Mouse (Mus musculus) CD4-positive helper T cell, adult 2 months (primary cell): ENCODE results near the gene Hist1h4b.
"Not testable (repeated sequence)": the region's sequence is repeated elsewhere in the genome, so short reads cannot be mapped to it uniquely, and the experiment has no call there.

Experiments
- DNase-seq: peaks from one replicate; pipeline ENCODE4 v3.0.0-alpha.2; 2012; ENCODE audit warnings: low read depth, missing footprints, low spot score

The Hist1h4b gene

DNA sequence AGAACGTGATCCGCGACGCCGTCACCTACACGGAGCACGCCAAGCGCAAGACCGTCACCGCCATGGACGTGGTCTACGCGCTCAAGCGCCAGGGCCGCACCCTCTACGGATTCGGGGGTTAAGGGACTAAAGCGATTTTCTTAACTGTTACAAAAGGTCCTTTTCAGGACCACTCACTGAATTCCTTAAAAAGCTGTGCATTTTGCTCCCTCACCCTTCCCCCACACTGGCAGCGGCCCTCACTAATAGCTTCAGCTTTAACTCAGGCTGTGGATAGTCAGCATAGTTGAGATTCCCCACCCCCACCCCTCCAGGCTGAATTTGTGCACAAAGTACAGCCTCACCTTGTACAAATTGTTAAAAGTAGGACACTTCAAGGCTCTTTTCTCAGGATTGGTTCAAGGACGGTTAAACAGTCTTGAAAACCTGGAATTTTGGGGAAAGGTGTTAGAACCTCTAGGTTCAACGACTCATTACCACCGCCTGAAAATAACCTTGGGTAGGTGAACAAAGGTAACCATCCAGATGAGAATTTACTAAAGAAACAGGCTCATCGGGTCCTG lies 479 bp downstream of the Hist1h4b start:
- DNase-seq: peak; percentile 49

DNA sequence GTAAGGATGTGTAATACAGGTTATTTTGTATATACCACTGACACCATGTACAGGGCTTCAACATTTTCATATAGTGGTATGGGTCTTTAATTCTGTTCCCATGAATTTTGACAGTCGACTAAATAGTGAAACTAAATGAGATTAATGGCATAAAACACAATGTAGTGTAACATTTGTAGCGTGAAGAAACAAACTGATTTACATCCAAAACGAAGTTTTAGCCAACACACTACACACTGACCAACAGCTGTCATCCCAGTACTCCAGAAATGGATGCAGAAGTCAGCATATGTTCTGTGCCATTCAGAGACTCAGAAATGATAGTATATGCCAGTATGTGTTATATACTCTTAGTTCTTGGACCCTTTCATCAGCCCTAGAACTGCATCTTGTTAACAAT lies 1.1 kb downstream of the Hist1h4b start:
- no peak for DNase-seq

DNA sequence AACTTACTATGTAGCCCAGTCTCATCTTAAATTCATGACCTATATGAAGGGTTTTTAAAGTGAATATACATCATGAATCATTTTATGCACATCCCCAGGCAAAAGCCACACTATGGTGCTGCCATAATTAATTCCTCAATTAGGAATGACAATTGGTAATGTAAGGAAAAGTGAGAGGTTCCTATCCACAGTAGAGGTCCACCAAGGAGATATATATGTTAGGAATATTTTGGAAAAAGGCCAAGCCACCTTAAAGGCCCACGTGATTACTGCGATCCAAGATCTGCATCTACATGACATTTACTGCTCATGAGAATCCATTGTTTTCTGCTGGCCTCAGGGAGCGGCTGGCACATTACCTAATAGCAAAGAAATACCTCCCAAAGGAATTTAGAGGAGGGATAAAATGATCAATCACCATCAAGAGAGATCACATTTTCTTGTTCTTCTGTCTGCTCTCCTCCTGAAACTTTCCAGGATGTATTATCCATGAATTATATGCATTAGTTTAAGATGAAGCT lies 2.5 kb downstream of the Hist1h4b start:
- DNase-seq: no peak

DNA sequence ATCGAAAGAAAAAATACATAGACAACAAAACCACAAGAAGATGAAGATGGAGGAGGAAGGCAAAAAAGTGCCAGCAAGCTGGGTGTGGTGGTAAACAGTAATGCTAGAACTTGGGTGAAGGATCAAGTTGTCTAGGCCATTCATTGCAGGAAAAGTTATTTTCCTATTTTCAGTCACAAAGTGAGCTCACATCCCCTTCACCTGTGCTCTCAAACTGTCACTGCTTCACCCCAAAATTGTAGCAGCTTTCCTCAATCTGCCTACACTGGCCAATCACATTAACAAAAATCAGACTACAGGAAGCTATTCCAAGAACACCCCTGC lies 3.1 kb downstream of the Hist1h4b start:
- DNase-seq: peak; percentile 54

DNA sequence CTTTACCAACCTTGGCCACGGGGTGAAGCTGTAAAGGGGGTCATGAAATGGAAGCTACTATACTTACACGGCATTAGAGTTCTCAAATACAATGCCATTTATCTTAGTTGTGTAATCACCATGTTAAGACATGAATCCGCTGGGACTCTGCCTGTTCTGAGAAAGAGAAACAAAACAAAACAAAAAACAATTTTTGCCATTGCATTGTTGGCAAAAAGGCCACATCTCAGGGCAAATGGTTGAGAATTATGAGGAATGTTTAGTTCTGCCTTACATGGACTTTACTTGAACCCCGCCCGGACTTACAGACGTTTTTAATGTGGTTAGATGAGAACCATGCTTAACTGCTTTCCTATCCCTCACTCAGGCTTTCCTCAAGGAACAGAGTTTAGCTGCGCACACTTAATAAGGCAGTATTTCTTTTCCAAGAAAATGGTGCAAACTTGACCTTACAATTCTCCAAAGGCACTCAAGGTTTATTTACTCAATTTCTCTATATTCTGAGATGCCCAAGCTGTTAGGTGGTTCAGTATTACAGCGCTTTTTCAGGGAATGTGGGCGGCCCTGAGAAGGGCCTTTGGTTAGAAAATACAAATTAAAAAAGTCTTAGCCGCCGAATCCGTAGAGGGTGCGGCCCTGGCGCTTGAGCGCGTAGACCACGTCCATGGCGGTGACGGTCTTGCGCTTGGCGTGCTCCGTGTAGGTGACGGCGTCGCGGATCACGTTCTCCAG lies 3.6 kb downstream of the Hist1h4b start:
- DNase-seq: peak; percentile 41

DNA sequence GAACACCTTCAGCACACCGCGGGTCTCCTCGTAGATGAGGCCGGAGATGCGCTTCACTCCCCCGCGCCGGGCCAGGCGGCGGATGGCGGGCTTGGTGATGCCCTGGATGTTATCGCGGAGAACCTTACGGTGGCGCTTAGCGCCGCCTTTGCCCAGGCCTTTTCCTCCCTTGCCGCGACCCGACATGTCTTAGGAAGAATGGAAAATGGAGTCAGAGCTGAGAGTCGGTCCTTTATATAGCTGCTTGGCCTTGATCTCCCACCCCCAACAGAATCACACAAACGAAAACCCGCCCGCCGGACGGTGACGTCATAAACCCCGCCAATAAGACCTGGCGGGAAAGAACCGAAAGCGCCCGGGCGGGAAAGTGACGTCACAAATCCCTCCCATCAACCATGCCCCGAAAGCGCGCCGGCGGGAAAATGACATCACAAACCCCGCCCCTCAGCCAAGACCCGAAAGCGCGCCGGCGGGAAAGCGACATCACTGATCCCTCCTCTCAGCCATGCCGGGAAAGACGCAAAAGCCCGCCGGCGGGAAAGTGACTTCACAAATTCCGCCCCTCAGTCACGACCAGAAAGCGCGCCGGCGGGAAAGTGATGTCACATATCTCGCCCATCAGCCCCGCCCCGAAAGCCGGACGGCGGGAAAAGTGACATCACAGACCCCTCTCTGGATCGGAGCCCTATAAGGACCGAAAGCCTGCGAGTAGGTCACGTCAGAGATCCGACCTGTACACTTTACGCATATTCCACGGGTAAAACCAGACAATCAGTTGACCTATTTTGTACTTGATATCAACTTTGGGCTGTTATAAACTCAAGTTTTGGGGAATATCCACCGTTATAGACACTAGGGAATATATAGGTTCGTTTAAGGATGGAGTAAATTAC lies 4.4 kb downstream of the Hist1h4b start, which contains the start of gene Hist1h4a:
Gene Hist1h4a (minus strand): TSS at position 259 of the 893 bp plus-strand sequence.
- DNase-seq: peak; percentile 98

DNA sequence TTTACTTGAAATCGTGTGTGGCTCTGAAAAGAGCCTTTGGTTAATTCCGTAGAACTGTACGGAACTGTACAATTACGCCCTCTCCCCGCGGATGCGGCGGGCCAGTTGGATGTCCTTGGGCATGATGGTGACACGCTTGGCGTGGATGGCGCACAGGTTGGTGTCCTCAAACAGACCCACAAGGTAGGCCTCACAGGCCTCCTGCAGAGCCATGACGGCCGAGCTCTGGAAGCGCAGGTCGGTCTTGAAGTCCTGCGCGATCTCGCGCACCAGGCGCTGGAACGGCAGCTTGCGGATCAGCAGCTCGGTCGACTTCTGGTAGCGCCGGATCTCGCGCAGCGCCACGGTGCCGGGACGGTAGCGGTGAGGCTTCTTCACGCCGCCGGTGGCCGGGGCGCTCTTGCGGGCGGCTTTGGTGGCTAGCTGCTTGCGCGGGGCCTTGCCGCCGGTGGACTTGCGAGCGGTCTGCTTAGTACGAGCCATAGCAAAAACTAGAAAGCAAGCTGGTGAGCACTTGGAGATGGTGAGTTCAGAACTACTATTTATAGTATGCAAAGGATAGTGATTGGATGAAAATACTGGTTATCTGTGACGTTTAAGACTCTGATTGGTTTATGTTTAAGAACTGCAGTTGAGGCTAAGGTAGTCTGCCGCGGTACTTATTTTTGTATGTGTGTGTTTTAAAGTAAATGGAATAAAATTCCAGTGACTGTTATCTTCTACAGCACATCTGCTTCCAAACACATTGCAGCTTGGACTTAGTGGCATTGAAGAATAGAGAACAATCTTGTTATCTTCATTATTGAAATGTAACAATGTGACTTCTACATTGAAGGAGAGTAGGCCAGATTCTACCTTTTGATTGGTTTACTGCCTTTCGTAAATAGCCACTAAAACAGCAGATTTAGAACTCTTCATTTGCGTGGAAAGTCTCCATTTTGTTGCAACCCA lies 5.3 kb downstream of the Hist1h4b start, which contains the start of gene Hist1h3a:
Gene Hist1h3a (minus strand): TSS at position 516 of the 951 bp plus-strand sequence.
- peak; percentile 91 for DNase-seq

DNA sequence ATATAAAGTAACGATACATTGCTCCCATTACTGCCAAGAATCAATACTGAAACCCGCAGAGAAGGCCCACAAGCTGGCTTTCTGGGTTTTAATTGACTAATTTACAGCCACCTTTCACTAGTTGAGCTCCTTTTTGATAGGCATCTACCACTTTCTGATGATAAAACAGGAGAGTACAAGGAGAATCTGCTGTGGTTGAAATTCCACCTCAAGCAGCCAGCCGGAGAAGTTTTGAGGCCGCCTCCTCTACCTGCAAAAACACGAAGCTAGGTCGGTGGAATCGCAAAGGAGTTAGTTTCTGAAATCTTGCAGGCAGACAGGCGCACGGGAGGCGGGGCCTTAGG lies 6.4 kb downstream of the Hist1h4b start:
- no peak for DNase-seq

DNA sequence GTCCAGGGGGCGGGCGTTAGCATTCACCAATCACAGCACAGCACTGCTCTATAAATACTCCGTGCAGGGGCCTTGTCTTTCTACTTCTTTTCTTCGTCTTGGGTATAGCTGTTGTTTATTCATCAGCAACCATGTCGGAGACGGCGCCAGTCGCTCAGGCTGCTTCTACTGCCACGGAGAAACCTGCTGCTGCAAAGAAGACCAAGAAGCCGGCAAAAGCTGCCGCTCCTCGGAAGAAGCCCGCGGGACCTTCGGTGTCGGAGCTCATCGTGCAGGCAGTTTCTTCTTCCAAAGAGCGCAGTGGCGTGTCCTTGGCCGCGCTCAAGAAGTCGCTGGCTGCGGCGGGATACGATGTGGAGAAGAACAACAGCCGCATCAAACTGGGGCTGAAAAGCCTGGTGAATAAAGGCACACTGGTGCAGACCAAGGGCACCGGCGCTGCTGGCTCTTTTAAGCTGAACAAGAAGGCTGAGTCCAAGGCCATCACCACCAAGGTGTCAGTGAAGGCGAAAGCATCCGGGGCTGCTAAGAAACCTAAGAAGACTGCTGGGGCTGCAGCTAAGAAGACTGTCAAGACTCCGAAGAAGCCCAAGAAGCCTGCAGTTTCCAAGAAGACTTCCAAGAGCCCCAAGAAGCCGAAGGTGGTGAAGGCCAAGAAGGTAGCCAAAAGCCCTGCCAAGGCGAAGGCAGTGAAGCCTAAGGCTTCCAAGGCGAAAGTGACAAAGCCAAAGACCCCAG lies 6.9 kb downstream of the Hist1h4b start, which contains the start of gene Hist1h1a:
Gene Hist1h1a (plus strand): TSS at position 81 of the 738 bp plus-strand sequence.
- DNase-seq: peak; percentile 91

DNA sequence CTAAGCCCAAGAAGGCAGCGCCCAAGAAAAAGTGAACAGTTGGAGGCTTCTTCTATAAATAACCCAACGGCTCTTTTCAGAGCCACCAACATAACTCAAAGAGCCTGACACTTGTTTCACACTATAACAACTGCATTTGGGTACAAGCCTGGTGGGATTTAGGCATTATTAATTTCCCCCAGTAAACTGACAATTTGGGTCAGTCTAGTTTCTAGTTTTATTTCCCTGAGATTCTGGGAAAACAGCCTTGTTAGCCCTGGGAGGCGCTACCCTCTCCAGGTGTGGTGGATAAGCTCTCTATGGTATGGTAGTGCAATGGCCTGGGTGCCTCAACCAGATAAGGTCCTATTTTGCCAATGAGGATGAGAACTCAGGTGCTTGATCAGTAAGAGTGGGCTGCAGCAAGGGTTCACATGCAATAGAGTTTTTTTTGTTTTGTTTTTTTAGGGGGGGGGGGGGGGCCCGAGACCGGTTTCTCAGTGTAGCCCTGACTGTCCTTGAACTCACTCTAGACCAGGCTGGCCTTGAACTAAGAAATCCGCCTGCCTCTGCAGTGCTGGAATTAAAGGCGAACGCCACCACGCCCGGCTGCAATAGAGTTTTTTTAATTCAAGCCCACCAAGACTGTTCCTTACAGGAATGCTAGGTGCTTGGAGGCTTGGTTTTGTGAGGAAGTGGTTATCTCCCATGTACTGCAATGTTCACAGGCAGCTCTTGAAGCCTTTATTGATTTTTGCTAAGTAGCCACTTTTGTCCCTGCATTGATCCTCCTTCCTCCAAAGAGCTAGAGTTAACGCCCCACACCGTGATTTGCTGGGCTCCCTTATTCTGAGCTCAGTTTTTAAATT lies 7.7 kb downstream of the Hist1h4b start:
- DNase-seq: no peak

DNA sequence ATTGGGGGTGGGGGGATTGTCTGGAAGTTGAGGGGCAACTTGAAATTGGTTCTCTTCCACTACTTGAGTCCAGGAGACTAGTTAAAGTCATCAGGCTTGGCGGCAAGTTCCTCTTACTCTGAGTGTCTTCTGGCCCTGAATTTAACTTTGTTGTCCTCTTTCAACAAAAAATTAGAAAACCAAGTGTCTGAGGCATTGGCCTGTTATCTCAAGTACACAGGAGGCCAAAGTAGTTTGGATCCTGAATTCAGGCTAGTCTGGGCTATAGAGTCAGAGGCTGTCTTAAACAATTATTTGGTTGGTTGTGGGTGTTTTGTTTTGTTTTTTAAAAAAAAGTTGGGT lies 8.3 kb downstream of the Hist1h4b start:
- no peak for DNase-seq

DNA sequence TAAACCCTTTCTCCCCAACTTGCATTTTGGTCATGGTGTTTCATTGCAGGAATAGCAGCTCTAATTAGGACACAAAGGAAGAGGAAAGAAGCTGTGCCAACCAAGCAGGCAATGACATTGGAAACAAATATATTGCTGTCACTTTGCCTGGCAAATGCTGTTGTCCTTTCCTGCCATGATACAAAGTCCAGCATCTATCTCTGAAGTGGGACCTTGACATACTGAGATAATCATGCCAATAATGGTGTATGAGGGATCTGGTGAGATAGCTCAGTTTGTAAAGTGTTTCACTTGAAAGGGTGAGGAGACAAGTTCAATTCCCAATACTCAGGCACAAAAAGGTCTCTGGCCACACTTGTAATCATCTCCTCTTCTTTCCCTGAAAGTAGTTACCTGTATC lies 10.0 kb downstream of the Hist1h4b start:
- no peak for DNase-seq

DNA sequence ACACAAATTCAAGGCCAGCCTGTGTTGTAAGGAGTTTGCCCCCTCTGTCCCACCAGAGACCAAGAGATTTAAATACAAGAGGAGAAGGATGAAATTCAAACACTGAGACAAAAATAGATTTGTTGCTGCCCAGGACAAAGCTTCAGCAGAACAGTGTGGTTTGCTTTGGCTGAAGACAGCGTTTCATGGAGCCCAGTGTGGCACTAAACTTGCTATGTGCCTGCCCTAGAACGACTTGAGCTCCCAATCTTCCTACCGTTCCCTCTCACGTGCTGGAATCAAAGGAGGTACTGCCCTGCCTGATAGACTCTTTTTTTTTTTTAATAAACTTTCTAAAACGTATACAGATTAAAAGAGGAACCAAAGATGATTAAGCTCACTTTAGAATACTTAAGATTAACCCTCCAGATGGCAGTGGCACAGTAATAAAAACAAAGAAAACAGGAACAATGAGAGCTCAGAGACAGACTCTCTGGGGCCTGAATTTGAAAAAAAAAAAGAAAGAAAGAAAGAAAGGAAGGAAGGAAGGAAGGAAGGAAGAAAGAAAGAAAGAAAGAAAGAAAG lies 12.1 kb downstream of the Hist1h4b start:
- no peak for DNase-seq

DNA sequence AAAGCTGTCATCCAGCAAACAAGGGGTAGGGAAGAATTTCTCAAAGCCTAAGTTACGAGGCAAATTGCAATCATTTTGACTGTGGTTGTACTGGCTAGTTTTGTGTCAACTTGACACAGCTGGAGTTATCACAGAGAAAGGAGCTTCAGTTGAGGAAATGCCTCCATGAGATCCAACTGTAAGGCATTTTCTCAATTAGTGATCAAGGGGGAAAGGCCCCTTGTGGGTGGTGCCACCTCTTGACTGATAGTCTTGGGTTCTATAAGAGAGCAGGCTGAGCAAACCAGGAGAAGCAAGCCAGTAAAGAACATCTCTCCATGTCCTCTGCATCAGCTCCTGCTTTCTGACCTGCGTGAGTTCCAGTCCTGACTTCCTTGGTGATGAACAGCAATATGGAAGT lies 12.8 kb downstream of the Hist1h4b start, which contains the start of gene Trim38:
Gene Trim38 (plus strand): TSS at position 301 of the 400 bp plus-strand sequence.
- not testable (repeated sequence) for DNase-seq

DNA sequence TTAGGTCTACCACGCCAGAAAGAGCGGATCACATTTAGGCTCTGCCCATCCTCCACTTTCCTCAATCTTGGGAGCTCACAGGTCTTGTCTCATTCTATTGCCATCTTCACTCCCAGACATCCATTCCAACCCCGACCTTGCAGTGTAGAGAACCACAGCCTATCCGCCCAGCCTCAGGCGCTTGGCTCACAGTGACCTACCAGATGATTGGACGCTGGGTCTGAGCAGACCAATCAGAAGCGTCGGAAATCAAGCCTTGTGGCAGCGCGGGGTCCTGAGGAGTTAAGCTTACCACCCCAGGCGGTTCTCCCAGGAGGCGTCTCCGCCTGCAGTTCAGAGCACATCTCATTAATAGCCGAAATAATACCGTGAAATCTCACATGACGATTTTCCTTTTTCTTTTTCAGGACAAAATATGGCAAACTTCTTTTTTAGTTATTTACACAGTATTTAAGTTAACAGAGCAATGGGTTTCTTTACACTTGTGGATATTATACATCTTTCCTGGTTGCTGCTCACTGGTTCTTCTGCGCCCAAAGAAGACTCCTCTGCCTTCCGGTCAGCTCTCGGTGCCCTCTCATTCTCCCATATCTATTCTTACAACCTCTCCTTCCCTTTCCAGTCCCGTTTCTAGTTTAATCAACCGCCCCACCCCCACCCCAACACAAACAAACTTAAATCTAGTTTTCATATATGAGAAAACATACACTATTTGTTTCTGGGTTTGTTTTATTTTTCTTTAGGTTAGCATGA lies 15.9 kb downstream of the Hist1h4b start:
- DNase-seq: no peak

DNA sequence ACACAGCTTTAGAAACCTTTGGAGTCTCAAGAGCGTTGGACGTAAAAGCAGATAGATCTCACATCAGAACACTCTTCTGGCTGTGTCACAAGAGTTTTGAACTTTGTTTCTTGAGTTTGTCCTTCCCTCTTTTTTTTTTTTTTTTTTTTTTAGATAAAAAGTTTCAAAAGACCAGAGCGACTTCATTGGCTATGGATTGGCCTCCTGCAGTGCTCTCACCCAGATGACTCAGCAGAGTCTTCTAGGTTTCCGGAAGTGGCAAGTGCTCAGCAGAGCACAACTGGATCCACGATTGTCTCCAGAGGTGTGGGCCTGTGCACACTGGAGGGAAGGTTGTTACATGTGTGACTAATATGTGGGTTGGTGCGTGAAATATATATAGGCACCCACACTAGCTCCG lies 21.5 kb downstream of the Hist1h4b start:
- no peak for DNase-seq

DNA sequence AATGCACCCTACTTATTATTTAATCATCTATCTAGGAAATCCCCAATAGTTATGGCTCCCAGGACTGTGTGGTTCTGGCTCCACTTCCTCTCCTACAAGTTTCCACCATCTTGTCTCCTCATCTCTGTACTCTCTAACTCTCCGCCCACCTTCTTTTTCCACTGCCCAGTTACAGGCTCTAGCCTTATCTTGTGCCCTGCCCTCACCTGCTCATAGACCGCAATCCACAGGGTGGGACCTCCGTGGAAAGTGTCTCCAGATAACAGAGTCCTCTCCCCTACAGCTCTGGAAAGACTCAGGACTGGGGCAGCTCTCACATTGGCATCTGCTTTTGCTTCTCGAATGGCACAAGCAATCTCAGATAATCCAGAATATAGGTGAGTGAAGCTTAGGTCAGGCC lies 22.2 kb downstream of the Hist1h4b start:
- no peak for DNase-seq

DNA sequence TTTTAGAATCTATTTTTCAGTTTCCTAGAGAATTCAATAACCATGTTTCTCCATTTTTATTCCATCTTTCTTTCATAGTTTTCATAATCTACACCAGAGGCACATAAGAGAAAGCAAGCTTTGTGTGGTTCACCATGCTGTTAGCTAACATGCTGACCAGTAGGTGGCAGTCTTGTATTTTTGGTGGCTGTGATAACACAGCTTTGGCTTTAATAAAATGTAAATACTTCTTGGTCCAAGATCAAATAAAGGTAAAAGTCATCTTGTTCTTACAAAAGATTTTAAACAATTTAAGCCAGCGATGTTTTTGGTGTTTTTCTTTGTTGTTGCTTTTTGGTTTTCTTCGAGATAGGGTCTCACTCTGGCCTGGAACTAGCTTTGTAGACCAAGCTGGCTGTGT lies 35.7 kb downstream of the Hist1h4b start:
- DNase-seq: peak; percentile 56
